Mouse (Mus musculus) left cerebral cortex, adult 11 months (tissue): Measurements from ENCODE around the gene Hoga1.
"Not testable (repeated sequence)": the region's sequence is repeated elsewhere in the genome, so short reads cannot be mapped to it uniquely, and the experiment has no call there.

Experiments used
- DNase-seq: peaks from one replicate; pipeline ENCODE4 v3.0.0; 2022; ENCODE audit warnings: low spot score

The Hoga1 gene

DNA sequence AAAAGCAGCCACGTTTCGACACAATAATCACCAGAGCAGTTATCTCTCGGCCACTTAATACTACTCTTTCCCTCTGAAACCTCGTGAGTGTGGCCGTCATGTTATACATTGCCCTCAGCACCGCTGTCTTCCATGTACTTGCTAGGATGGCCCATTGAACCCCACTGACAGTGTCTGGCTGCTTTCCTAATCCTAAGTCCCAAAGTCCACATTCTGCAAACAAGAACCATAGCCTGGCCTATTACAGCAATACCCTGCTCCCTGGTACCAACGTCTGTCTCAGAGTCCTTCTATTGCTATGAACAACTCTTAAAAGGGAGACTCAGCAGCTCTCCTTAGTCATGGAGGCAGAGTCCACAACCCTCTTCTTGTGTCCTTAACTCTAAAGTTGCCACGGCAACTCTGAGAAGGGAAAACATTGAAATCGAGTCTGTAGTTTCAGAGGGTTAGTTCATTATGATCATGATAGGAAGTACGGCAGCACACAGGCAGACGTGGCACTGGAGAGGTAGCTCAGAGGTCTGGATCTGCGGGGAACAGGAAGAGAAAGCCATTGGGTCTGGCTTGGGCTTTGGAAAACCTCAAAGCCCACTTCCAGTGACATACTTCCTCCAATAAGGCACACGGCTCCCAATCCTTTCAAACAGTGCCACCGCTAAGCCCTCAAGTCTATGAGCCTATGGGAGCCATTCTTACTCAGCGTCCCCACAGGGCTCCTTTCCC is 26.6 kb downstream of the Hoga1 start:
- DNase-seq = no peak

DNA sequence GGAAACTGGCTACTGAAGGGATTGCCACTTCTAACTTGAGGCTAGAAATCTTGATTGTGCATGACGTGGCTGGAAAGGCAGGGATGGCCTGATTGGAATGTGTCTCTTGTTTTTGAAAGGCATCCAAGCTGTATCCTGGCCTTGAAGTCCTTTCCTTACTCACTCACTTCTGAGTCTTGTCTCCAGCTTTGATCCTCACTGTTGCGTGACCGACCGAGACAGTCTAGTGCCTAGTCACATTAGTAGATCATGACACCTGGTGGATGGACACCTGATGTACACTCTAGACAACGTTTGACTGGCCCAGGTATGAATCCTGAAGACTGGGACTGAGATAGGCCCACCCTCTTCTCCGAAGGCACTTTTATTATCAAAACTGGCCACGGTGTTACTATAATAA is 27.4 kb downstream of the Hoga1 start:
- DNase-seq = no peak

DNA sequence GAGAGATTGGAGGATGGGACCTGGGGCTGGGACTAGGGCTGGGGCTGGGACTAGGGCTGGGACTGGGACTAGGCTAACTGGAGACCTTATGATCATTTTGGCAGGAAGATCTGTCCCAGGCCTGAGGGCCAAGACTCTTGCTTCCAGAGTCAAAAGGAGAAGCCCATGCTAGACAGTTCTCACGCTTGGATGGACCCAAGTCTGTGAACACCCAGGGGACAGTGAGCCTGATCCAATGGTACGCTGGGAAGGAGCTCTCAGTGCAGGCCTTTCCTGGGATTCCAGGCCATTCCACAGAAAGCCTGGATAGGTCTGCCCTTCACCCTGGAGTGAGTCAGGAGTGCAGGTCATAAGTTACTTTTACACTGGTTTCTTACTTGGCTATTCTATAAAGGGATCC is 29.6 kb downstream of the Hoga1 start:
- DNase-seq = no peak

GRCm38 (mm10) chr19:42075992-42076391 is 30.6 kb downstream of the Hoga1 start:
- no peak for DNase-seq

DNA sequence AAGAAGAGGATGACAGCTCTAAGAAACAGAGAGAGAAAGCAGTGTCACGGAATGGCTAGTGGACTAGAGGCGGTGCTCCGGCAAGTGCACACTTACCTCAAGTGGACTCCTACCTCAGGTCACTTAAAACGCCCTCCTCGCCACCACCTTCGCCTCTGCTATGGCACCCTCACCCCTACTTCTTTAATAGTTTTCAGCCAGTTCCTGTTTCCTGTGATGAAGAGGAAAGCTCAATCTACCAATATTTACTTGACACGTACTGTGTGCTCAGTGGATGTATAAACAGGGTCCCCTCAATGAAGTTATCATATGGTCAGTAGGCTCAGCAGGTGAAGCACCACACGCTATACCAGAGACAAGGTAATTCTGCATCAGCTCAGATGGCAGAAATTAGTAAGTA is 33.2 kb downstream of the Hoga1 start:
- no peak for DNase-seq

- DNase-seq = no peak
Measured at GRCm38 (mm10) chr19:42079006-42079405, 33.6 kb downstream of the Hoga1 start.

GRCm38 (mm10) chr19:42079950-42080349 is 34.5 kb downstream of the Hoga1 start:
- DNase-seq = no peak

DNA sequence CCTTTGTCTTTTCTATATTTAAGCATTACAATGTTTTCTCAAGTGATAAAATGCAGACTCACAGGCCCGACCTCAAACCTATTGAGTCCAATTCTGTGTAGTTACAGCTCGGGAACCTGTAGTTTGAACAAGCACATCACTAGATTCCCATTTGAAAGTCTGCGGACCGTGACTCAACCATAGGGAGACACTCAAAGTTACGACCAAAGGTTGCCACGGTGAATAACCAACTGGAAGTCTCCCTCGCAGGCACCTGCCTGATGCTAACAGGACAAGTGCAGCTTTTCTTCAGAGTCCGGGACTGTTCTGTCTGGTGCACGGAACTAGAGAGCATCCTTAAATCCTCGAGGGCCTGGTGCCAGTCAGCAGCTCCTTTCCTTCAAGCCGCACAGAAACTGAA is 35.1 kb downstream of the Hoga1 start:
- DNase-seq = no peak

DNA sequence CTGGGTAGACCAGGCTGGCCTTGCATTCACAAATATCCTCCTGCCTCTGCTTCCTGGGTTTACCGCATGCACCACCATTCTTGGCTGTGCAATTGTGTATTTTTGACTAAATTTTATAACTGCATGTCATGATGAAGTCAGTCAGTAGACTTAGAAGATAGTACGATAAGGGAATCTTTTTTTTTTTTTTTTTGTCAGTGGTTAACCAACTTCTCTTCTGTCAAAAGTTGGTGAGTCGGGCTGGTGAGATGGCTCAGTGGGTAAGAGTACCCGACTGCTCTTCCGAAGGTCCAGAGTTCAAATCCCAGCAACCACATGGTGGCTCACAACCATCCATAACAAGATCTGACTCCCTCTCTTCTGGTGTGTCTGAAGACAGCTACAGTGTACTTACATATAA is 36.2 kb downstream of the Hoga1 start:
- not testable (repeated sequence) for DNase-seq

GRCm38 (mm10) chr19:42085690-42086089 is 40.3 kb downstream of the Hoga1 start:
- DNase-seq = no peak

DNA sequence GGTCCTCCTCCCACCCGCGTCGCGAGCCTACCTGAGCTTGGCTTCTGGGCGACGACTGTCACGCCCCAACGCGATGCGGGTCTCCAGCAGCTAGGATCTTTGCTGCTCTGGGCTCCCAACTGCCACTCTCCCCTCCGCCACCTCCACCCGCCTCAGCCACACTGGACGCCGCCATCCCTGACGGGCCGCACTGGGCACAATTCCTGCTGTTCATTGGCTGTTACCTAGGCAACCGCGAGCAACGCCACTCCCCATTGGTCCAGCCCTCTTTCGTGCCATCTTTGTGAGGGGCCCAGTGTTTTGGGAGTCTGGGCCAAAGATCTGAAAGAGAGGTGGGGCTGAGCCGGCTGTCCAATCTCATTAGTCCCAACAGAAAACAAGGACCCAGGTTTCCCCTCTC is 40.8 kb downstream of the Hoga1 start, which contains the start of gene Morn4:
Gene Morn4, minus strand, starts transcription at position 192 of the 400 bp plus-strand sequence.
- peak; percentile 90 for DNase-seq

DNA sequence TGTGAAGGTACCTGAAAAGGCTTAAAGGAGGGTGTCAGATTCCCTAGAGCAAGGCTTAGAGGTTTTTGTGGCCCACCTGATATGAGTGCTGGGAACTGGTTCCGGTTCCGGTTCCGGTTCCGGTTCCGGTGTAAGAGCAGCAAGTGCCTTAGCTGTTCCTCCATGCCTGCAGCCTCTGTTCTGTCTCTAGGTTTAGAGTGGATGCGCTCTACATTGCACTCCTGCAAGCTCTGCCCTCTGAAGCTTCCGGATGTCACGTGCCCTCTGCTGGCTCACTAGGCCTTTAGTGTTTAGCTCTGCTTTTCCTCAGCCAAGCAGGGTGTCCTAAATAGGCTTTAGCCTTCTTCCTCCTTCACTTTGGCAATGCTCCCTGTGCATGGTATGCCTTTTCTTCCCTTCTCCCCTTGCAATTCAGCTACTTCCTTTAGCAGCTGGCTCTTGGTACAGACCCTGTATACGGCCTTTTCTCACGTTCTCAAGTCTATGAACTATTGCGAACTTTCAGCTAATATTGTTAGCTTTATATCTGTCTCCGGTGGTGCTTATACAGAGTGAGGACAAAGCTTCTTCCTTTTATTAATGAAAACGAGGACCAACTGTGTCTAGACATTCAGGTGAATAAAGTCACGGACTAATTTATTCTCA is 43.8 kb downstream of the Hoga1 start:
- peak; percentile 37 for DNase-seq

DNA sequence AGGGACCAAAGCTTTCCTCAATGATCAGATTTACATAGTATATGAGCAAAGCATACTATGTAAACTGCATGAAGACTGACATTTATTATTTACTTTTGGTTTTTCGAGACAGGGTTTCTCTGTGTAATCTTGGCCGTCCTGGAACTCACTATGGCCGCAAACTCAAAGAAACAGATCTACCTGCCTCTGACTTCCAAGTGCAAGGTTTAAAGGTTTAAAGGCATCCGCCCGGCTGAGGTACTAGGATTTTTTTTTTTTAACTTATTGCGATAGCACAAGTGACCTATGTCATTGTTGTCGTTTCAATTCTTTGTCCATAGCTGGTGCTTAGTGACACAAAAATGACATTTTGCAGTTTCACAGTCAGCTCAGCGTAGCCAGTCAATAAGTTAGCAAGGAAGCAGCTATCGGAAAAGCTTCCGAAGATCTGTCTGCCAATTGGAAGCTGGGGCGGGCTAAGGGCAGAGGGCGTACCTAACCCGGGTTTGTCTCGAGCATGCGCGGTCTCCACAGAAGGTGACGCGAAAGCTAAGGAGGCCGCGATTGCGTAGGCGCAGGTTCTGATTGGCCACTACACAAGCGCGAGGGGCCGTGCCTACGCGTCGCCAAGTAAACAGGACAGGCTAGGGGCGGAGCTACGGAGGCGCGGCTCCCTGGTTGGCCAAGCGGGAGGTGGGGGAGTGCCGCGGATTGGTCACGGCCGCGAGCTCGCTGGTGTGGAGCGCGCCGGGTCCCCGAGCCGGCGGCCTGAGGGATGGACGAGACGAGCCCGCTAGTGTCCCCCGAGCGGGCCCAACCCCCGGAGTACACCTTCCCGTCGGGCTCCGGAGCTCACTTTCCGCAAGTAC is 44.6 kb downstream of the Hoga1 start, which contains the start of gene Pi4k2a:
Gene Pi4k2a, plus strand, starts transcription at position 723 of the 848 bp plus-strand sequence.
- peak; percentile 100 for DNase-seq

DNA sequence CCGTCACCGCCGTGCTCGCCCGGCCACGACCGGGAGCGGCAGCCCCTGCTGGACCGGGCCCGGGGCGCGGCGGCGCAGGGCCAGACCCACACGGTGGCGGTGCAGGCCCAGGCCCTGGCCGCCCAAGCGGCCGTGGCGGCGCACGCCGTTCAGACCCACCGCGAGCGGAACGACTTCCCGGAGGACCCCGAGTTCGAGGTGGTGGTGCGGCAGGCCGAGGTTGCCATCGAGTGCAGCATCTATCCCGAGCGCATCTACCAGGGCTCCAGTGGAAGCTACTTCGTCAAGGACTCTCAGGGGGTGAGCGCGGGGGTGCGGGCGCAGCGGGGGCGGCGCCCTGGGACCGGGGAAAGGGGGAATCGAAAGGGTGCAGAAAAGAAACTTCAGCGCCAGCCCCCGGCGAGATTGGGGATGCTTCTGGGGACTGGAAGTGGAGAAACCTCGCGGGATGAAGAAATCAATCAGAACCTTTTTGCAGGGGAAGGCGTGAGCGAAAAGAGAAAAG is 45.3 kb downstream of the Hoga1 start:
- DNase-seq = no peak

DNA sequence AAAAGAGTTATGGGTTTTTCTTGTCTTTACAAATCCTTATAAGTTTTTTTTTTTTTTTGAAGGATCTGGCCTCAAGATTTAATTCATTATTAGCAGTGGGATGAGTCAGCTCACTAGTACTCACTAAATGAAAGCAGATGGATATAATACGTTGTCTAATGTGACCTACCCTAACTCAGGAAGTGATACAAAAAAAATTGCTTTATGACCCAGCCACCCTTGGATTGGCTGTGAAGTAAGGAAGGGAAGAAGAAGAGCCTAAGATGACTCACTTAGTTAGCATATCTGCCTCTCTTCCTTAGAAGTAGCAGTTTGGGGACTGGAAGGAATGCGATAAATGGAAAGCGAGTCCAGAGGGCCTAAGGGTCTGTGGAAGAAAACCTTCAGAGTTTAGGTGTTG is 54.0 kb downstream of the Hoga1 start:
- DNase-seq = no peak

DNA sequence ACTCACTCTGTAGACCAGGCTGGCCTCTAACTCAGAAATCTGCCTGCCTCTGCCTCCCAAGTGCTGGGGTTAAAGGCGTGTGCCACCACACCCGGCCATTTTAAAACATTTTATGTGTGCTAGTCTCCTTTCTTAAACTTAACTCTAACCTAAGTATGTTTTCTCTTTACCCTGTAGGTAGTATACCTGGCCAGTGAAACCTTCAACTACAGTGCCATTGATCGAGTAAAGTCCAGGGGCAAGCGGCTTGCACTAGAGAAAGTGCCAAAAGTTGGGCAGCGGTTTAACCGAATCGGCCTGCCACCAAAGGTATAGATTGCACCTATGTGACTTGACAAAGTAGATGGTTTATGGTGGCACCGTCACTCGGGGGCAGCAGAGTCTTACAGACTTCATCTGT is 59.3 kb downstream of the Hoga1 start:
- DNase-seq = no peak

GRCm38 (mm10) chr19:42115783-42116335 is 70.4 kb downstream of the Hoga1 start:
- DNase-seq = no peak

GRCm38 (mm10) chr19:42118142-42118541 is 72.7 kb downstream of the Hoga1 start:
- no peak for DNase-seq

- DNase-seq = no peak
Measured at GRCm38 (mm10) chr19:42118596-42118995, 73.2 kb downstream of the Hoga1 start.

DNA sequence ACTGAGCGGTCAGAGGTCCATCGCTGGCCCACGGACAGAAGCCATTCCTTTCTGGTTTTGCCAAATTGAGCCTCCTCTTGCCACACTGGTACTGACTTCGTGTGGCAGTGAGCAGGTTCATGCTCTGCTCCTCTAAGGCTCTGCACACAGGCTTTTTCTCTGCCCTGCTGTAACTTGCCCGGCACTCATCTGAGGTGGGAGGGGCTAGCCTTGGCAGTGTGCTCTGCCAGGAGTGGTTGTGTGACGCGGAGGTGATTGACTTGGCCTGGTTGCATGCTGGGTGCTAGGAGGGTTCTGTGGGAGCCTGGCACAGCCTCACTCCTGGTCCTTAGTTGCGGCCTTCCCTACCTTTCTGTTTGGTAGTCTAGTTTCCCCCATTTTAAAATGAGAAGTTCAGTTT is 75.0 kb downstream of the Hoga1 start:
- no peak for DNase-seq
